Mouse (Mus musculus) layer of hippocampus, adult 11-12 months (tissue): ENCODE measurements at regions not wholly inside any gene's neighbourhood (a gene's known extent, or its start where the extent isn't known, plus 50 kb on each side); places are given as distances from the start of the nearest gene placed in this dataset.

ENCODE experiments used
- DNase-seq: peaks from one replicate; pipeline ENCODE4 v3.0.0; 2022; ENCODE audit warnings: low spot score

GRCm38 (mm10) chr15:88473221-88473620, 126.9 kb upstream of the Zdhhc25 start:
- DNase-seq = no peak

- no peak for DNase-seq
Measured at GRCm38 (mm10) chr15:88483471-88483870, 116.6 kb upstream of the Zdhhc25 start.

GRCm38 (mm10) chr15:88489715-88490114, 110.4 kb upstream of the Zdhhc25 start:
- DNase-seq = no peak

- DNase-seq = no peak
Measured at GRCm38 (mm10) chr15:88490316-88491090, 109.6 kb upstream of the Zdhhc25 start.

GRCm38 (mm10) chr15:88491091-88491366, 109.1 kb upstream of the Zdhhc25 start:
- no peak for DNase-seq

GRCm38 (mm10) chr15:88497957-88498356, 102.1 kb upstream of the Zdhhc25 start:
- no peak for DNase-seq

GRCm38 (mm10) chr15:88502311-88502710, 97.8 kb upstream of the Zdhhc25 start:
- DNase-seq = peak; percentile 25

GRCm38 (mm10) chr15:88503896-88504295, 96.2 kb upstream of the Zdhhc25 start:
- no peak for DNase-seq

- DNase-seq = no peak
Measured at GRCm38 (mm10) chr15:88505491-88506119, 94.5 kb upstream of the Zdhhc25 start.

GRCm38 (mm10) chr15:88507886-88508285, 92.2 kb upstream of the Zdhhc25 start:
- no peak for DNase-seq

GRCm38 (mm10) chr15:88508971-88509370, 91.1 kb upstream of the Zdhhc25 start:
- DNase-seq = peak; percentile 21

- DNase-seq = peak; percentile 49
Measured at GRCm38 (mm10) chr15:88509626-88510025, 90.5 kb upstream of the Zdhhc25 start.

GRCm38 (mm10) chr15:88514091-88514490, 86.0 kb upstream of the Zdhhc25 start:
- DNase-seq = no peak

GRCm38 (mm10) chr15:88531218-88531617, 68.9 kb upstream of the Zdhhc25 start:
- DNase-seq = no peak

- DNase-seq = no peak
Measured at GRCm38 (mm10) chr15:88532008-88532407, 68.1 kb upstream of the Zdhhc25 start.

- no peak for DNase-seq
Measured at GRCm38 (mm10) chr15:88533354-88533753, 66.7 kb upstream of the Zdhhc25 start.

GRCm38 (mm10) chr15:88535516-88535915, 64.6 kb upstream of the Zdhhc25 start:
- DNase-seq = no peak

- DNase-seq = peak; percentile 43
Measured at GRCm38 (mm10) chr15:88537190-88537589, 62.9 kb upstream of the Zdhhc25 start.

- DNase-seq = no peak
Measured at GRCm38 (mm10) chr15:88542567-88542966, 57.5 kb upstream of the Zdhhc25 start.

- no peak for DNase-seq
Measured at GRCm38 (mm10) chr15:88544216-88544615, 55.9 kb upstream of the Zdhhc25 start.

- DNase-seq = no peak
Measured at GRCm38 (mm10) chr15:88548261-88548660, 51.8 kb upstream of the Zdhhc25 start.
